Mouse (Mus musculus): ENCODE results near the gene Rnf168. TPM values are rescaled to one million over a fixed set of nuclear protein-coding genes. Genes with fewer than 3 reads are reported as not detected.
"Not testable (repeated sequence)": the region's sequence is repeated elsewhere in the genome, so short reads cannot be mapped to it uniquely, and the experiment has no call there.

The Rnf168 gene
- 22.0 and 25.7 TPM in 2 replicates for polyA plus RNA-seq (2014; fragmentation: Nextera tagmentation; extraction: Ambion mirVana)

DNA sequence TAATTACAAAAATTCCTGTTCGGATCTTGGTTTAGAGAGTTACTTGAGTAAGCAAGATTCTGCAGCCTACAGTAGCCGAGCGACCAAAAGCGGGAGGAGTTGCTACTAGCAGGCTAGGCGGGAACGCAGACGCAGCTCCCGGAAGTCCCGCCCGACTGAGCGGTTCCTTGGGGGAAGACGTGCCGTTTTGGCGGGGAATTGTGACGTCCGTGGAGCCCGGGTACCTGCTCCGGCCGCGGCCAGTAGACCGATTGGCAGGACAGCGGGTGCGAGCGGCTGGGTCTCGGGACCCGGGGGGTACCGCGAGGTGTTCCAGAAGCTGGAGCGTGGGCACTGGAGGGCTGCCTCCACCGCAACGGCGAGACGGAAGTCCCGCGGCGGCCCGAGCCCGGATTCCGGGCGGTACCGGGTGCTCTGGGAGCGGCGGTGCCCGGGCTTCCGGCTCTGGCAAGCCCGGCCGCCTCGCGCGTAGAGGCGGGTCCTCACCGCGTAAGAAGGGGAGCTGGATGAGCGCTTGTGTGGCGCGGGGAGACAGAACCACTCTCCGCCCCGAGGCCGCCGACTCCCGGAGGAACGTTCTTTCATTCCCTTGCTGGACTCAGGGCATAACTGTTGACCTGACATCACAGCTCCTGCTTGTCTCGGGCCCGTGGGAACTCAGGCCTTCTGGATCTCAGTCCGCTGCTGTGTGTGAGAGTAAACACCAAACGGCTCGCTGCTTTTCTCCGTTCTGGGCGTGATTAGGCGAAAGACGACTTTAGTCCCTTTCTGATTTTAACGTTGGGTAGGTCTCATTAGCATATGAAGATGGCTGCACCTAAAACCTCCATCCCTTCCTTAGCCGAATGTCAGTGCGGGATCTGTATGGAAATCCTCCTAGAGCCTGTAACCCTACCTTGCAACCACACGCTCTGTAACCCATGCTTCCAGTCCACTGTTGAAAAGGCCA lies at the start of gene Rnf168:
Rnf168 (plus strand) TSS at position 152 of the 949 bp plus-strand sequence.
- Histone ChIP-seq H3K27me3 (ENCODE audit: control insufficient read depth, insufficient read depth, low read length) (no peaks in the 10 kb centered on the region), H3K4me1 (ENCODE audit: control insufficient read depth, insufficient read depth, low read length) (peaks cover 23% of the 10 kb centered on the region), H3K9me3 (ENCODE audit: control insufficient read depth, low read length) (no peaks in the 10 kb centered on the region), H3K27ac (replicated peaks; ENCODE audit: low read depth, low read length) (peak within 1 kb of the TSS; percentile 94), H3K36me3 (ENCODE audit: control insufficient read depth, insufficient read depth, low read length) (no peaks in the 10 kb centered on the region), H3K4me3 (replicated peaks; ENCODE audit: low read depth, low read length) (peak within 1 kb of the TSS; percentile 88), H3K4me2 (ENCODE audit: low read length) (peak within 1 kb of the TSS; percentile 58), H3K9ac (replicated peaks; ENCODE audit: low read length) (peak within 1 kb of the TSS; percentile 91)
- peak; percentile 83 for ATAC-seq (ENCODE audit: low FRiP score, low TSS enrichment)
- peak; percentile 93 for DNase-seq
- under 1% methylated on average over 75 of the region's 75 CpGs for WGBS

DNA sequence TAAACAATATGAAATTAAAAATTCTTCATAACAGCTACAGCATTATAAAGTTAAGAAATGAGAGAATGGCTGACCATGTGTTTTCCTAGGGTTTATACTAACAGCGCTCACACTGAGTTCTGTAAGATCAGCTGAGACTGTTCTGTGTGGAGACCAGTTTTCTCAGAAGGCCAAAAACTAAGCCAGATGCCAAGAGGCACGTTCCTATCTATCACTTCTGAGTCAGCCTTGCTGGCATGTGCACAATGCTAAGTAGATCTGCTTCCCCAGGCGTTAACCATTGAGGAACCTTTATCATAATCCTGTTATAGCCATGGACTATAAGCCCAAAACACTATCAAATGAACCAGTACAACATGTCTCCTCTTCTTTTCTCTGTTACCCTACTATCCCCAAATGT lies 45.2 kb upstream of the Rnf168 start:
- ATAC-seq (ENCODE audit: low FRiP score, low TSS enrichment); H3K4me3 ChIP-seq (replicated peaks; ENCODE audit: low read depth, low read length); H3K9ac ChIP-seq (replicated peaks; ENCODE audit: low read length); H3K27me3 ChIP-seq (ENCODE audit: control insufficient read depth, insufficient read depth, low read length); DNase-seq; H3K4me1 ChIP-seq (ENCODE audit: control insufficient read depth, insufficient read depth, low read length); H3K27ac ChIP-seq (replicated peaks; ENCODE audit: low read depth, low read length); H3K9me3 ChIP-seq (ENCODE audit: control insufficient read depth, low read length); H3K4me2 ChIP-seq (ENCODE audit: low read length): not testable (repeated sequence)
- H3K36me3 ChIP-seq (ENCODE audit: control insufficient read depth, insufficient read depth, low read length), result peaks cover 38% of the 10 kb centered on the region
- WGBS, result 79% methylated on average over 3 of the region's 3 CpGs

DNA sequence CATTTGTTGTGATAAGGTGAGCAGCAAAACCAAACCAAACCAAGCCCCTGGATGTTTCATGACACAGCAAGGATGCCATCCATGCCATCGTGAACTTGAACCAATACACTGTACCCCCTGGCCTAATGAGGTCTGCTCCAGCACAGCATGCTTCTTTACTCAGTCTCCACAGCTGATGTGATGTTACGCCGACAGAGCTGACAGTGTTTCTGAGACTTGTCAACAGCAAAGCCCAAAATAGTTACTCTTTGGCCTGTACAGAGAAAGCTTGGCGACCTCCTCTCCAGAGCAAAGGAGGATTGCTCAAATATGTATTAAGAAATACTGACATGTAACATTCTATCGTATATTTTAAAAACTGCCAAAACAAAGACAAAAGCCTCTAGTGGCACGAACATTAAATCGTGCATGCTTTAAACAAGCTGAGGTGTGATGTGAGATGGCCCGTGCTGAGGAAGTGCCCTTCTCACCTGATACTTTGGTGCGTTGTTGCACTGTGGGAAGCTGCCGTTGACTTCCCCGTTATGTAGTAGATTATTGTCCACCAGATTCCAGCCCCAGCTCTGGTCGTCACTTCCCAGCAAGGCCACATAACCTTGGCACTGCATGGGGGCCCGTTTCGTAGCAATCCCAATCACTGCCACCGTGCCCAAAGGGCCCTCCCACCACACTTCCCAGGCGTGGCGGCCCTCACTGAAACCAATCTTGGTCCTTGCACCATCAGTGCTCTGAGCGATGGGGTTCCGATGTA lies 39.2 kb upstream of the Rnf168 start:
- no peaks in the 10 kb centered on the region for H3K9me3 ChIP-seq (ENCODE audit: control insufficient read depth, low read length)
- H3K36me3 ChIP-seq (ENCODE audit: control insufficient read depth, insufficient read depth, low read length), result peaks cover 30% of the 10 kb centered on the region
- 93% methylated on average over 19 of the region's 19 CpGs for WGBS
- no peak overlapping the region for H3K4me2 ChIP-seq (ENCODE audit: low read length)
- H3K27ac ChIP-seq (replicated peaks; ENCODE audit: low read depth, low read length), result no peak overlapping the region
- no peaks in the 10 kb centered on the region for H3K4me1 ChIP-seq (ENCODE audit: control insufficient read depth, insufficient read depth, low read length)
- DNase-seq (no peak), ATAC-seq (ENCODE audit: low FRiP score, low TSS enrichment) (no peak)
- no peak overlapping the region for H3K4me3 ChIP-seq (replicated peaks; ENCODE audit: low read depth, low read length)
- no peak overlapping the region for H3K9ac ChIP-seq (replicated peaks; ENCODE audit: low read length)
- H3K27me3 ChIP-seq (ENCODE audit: control insufficient read depth, insufficient read depth, low read length), result no peaks in the 10 kb centered on the region

DNA sequence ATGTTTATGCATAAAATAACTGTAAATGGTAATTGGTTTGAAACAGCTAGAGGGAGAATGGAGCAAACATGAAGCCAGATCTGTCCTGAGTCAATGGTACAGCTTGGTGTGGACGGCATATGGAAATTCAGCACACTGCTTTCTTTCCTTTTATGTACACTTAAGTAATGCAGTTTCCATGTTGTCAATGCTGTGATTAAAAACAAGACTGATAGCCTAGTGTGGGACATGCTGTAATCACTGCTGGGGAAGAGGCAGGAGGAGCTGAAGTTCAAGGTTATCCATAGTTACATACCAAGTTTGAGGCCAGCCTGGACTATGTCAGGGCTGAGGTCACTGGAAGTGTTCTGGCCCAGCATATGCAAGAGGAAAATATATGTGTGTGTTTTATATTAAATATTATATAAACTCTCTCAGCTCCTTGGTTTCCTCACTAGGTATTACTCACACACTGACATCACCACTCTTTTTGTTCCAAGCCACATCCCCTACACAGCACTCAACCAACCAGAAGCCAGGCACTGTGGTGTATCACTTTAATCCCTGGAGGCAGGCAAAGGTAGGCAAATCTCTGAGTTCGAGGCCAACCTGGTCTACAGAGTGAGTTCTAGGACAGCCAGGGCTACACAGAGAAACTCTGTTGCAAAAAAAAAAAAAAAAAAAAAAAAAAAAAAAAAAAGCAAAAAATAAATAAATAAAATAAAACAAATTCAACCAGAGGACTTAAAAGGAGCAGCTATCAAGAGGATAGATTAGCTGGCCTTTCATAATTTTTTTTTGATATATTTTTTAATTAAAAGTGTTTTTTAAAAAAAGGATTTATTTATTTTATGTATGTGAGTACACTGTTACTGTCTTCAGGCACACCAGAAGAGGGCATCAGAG lies 37.6 kb upstream of the Rnf168 start:
- Histone ChIP-seq H3K27ac (replicated peaks; ENCODE audit: low read depth, low read length) (no peak overlapping the region), H3K4me3 (replicated peaks; ENCODE audit: low read depth, low read length) (no peak overlapping the region), H3K36me3 (ENCODE audit: control insufficient read depth, insufficient read depth, low read length) (peaks cover 16% of the 10 kb centered on the region), H3K4me2 (ENCODE audit: low read length) (no peak overlapping the region), H3K9ac (replicated peaks; ENCODE audit: low read length) (no peak overlapping the region), H3K4me1 (ENCODE audit: control insufficient read depth, insufficient read depth, low read length) (peaks cover 2% of the 10 kb centered on the region; the same call in 1 of the 2 replicates), H3K27me3 (ENCODE audit: control insufficient read depth, insufficient read depth, low read length) (no peaks in the 10 kb centered on the region), H3K9me3 (ENCODE audit: control insufficient read depth, low read length) (no peaks in the 10 kb centered on the region)
- DNase-seq, result no peak
- ATAC-seq (ENCODE audit: low FRiP score, low TSS enrichment), result no peak
- 92% methylated on average over 2 of the region's 2 CpGs for WGBS

DNA sequence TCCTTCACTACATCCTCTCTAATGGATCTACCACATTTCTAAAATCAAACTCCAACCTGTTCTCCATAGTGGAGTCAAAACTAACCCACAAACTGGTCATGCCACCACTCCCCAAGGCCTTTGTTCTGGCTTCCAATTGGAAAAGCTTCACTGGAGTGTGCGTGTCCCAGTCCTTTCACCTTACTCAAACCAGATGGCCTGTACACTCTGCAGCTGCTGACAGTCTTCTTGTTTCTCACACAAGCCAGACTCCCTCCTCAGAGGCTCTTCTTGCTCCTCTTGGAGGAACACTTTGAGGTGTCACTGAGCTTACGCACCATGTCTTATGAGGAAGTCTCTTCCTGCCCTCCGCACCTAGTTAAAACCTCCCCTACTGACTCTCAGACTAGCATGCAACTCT lies 33.4 kb upstream of the Rnf168 start:
- Histone ChIP-seq H3K4me3 (replicated peaks; ENCODE audit: low read depth, low read length) (no peak overlapping the region), H3K9ac (replicated peaks; ENCODE audit: low read length) (no peak overlapping the region), H3K9me3 (ENCODE audit: control insufficient read depth, low read length) (no peaks in the 10 kb centered on the region), H3K27me3 (ENCODE audit: control insufficient read depth, insufficient read depth, low read length) (no peaks in the 10 kb centered on the region), H3K36me3 (ENCODE audit: control insufficient read depth, insufficient read depth, low read length) (no peaks in the 10 kb centered on the region), H3K4me1 (ENCODE audit: control insufficient read depth, insufficient read depth, low read length) (peaks cover 17% of the 10 kb centered on the region), H3K4me2 (ENCODE audit: low read length) (no peak overlapping the region), H3K27ac (replicated peaks; ENCODE audit: low read depth, low read length) (no peak overlapping the region)
- ATAC-seq (ENCODE audit: low FRiP score, low TSS enrichment) (no peak), DNase-seq (no peak)
- WGBS, result 92% methylated on average over 3 of the region's 3 CpGs

DNA sequence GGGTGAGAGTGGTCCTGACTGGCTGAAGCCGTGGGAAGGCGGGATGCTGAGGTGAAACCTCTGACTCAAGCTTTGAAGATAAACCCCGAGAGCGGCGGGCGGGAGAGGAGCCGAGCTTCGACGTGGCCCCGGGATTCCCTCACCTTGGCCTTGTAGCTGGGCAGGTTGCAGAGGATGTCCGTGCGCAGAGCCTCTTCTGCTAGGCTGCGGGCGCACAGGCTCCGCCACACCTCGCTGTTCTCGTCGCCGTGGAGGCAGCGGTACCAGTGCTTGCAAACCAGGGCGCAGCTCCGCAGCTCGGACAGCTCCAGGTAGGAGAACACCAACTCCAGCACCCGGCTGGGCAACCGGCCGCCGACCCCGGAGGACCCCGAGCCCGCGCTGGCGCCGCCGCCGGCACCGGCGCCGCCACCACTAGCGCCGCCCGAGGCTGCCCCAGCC lies 30.9 kb upstream of the Rnf168 start:
- Histone ChIP-seq H3K9ac (replicated peaks; ENCODE audit: low read length) (peak overlapping the region; percentile 88), H3K27ac (replicated peaks; ENCODE audit: low read depth, low read length) (peak overlapping the region; percentile 93), H3K36me3 (ENCODE audit: control insufficient read depth, insufficient read depth, low read length) (no peaks in the 10 kb centered on the region), H3K4me3 (replicated peaks; ENCODE audit: low read depth, low read length) (peak overlapping the region; percentile 76), H3K4me2 (ENCODE audit: low read length) (peak overlapping the region; percentile 81), H3K9me3 (ENCODE audit: control insufficient read depth, low read length) (no peaks in the 10 kb centered on the region), H3K4me1 (ENCODE audit: control insufficient read depth, insufficient read depth, low read length) (peaks cover 17% of the 10 kb centered on the region), H3K27me3 (ENCODE audit: control insufficient read depth, insufficient read depth, low read length) (no peaks in the 10 kb centered on the region)
- under 1% methylated on average over 38 of the region's 41 CpGs for WGBS
- ATAC-seq (ENCODE audit: low FRiP score, low TSS enrichment) (no peak; the same call in 1 of the 2 replicates), DNase-seq (peak; percentile 54)

DNA sequence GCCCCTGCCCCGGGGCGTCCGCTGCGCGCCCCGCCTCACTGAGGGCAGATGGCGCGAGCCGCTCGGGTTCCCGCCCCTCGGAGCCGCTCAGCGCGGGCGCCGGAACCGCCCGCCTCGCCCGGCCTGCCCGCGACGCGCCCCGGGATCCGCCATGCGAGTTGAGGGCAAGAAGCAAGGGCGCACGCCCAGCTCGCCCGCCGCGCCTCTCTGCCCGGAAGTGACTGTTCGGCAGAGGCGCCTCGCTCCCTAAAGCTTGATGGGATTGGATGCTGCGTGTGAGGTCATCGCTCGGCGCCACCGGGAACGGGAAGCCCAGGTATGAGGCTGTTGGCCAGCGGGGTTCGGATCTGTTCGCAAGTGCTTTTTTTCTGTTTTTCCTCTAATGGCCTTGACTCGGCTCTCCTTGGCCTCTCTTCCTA lies 30.3 kb upstream of the Rnf168 start, which contains the start of the genes Fbxo45 and Wdr53:
Fbxo45 (minus strand) TSS at position 207 of the 419 bp plus-strand sequence.
Wdr53 (plus strand) TSS at position 276 of the 419 bp plus-strand sequence.
- Histone ChIP-seq H3K36me3 (ENCODE audit: control insufficient read depth, insufficient read depth, low read length) (peaks cover 3% of the 10 kb centered on the region; the same call in 1 of the 2 replicates), H3K27ac (replicated peaks; ENCODE audit: low read depth, low read length) (peak within 1 kb of the TSS; percentile 93), H3K9me3 (ENCODE audit: control insufficient read depth, low read length) (no peaks in the 10 kb centered on the region), H3K4me2 (ENCODE audit: low read length) (peak within 1 kb of the TSS; percentile 81), H3K27me3 (ENCODE audit: control insufficient read depth, insufficient read depth, low read length) (no peaks in the 10 kb centered on the region), H3K9ac (replicated peaks; ENCODE audit: low read length) (peak within 1 kb of the TSS; percentile 88), H3K4me1 (ENCODE audit: control insufficient read depth, insufficient read depth, low read length) (peaks cover 17% of the 10 kb centered on the region), H3K4me3 (replicated peaks; ENCODE audit: low read depth, low read length) (peak within 1 kb of the TSS; percentile 76)
- DNase-seq, result peak; percentile 97
- under 1% methylated on average over 44 of the region's 48 CpGs for WGBS
- ATAC-seq (ENCODE audit: low FRiP score, low TSS enrichment), result peak; percentile 99

DNA sequence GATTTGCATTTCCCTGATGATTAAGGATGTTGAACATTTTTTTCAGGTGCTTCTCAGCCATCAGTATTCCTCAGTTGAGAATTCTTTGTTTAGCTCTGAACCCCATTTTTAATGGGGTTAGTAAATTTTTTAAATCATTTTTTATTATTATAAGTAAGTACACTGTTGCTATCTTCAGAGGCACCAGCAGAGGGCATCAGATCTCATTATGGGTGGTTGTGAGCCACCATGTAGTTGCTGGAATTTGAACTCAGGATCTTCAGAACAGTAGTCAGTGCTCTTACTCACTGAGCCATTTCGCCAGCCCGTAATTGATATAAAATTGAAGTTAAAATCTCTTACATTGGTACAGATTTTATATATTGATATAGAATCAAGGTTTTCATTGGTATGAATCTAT lies 13.0 kb upstream of the Rnf168 start:
- WGBS, result 91% methylated on average over 2 of the region's 2 CpGs
- not testable (repeated sequence) for H3K9ac ChIP-seq (replicated peaks; ENCODE audit: low read length); H3K36me3 ChIP-seq (ENCODE audit: control insufficient read depth, insufficient read depth, low read length); H3K4me2 ChIP-seq (ENCODE audit: low read length); H3K4me3 ChIP-seq (replicated peaks; ENCODE audit: low read depth, low read length); H3K27ac ChIP-seq (replicated peaks; ENCODE audit: low read depth, low read length); H3K4me1 ChIP-seq (ENCODE audit: control insufficient read depth, insufficient read depth, low read length); H3K9me3 ChIP-seq (ENCODE audit: control insufficient read depth, low read length); H3K27me3 ChIP-seq (ENCODE audit: control insufficient read depth, insufficient read depth, low read length); ATAC-seq (ENCODE audit: low FRiP score, low TSS enrichment)
- DNase-seq, result peak; percentile 23
